Mouse (Mus musculus) lung, postnatal 36 days (tissue): ENCODE measurements around the gene Hoxa11.

Experiments used
- DNase-seq: peaks from one replicate; pipeline ENCODE4 v3.0.0; 2022; ENCODE audit warnings: mixed read lengths

The Hoxa11 gene

GRCm38 (mm10) chr6:52217895-52218642 lies 27.5 kb downstream of the Hoxa11 start:
- no peak for DNase-seq

DNA sequence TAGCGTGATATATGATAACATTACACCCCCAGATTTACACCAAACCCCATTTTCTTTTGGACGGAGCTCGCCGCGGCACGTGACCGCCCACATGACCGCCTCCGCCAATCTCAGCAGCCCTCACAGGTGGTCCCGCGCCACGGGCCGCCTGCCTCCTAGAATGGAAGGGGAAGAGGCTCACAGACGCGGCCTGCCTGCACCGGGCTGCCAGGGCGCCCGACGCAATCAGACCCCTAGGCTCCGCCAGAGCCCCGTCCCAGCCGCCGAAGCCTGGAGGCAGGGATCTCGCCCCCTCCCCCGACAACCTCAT lies 28.2 kb downstream of the Hoxa11 start:
- DNase-seq = peak; percentile 53

DNA sequence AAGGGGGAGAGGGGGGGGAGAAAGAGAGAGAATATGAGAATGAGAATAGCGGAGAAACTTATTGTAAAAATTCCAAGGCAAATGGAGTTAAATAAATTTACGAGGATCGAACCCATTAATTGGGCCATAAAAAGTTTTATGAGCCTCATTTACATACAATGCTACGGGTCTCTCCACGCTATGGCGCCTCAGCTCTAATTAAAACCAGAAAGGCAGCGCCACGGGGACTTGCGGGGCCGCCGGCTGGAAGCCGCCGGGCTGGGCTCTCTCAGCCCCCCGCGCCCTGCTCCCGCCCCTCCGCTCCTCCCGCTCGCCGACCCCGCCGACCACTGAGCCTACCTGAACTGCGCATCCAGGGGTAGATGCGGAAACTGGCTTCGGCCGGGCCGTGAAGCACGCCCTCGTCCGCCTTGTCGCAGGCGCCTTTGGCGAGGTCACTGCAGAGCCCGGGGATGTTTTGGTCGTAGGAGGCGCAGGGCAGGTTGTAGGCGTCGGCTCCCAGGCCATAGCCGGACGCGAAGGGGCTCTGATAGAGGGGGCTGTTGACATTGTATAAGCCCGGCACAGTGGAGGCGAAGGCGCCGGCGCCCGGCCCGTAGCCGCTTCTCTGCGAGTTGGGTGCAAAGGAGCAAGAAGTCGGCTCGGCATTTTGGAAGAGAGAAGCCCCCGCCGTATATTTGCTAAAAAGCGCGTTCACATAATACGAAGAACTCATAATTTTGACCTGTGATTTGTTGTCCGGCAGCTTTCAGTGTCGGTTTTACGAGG lies 28.7 kb downstream of the Hoxa11 start:
- DNase-seq = no peak

GRCm38 (mm10) chr6:52215771-52216535 lies 29.7 kb downstream of the Hoxa11 start:
- no peak for DNase-seq

DNA sequence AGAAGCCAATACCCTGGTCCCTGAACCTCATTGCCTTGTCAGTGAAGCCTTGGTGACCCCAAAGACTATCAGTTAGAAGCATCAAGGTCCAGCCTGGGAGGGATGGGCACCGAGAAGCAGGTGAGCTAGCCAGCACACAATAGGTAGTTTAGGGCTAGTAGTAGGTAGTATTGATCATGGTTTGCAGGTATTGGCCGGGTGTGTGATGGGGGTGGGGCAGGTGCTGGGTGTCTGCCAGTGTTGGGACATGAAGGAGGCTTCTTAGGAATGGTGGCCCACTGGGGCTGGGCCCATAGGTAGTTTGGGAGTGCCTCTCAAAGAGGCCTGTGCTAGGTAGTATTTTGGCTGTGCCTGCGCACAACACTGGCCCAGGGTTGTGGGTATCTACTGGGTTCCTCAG lies 30.5 kb downstream of the Hoxa11 start:
- no peak for DNase-seq

DNA sequence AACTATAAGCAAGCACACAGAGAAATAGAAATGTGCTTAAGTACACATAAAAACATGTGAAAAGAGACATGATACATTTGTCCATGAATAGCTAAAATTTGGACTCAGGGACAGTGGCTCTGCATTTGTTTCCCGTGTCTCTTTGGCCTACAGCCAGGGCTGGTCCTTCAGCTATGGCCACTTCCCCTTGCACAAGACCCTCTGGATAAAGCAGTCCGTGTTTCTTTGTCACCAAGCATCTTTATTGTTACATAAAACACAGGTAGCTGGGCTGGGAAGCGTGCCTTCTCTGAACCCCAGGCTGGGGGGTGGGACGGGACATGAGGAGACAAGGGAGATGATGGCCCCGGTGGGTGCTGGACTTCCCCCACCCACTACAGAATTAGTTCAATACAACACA lies 31.3 kb downstream of the Hoxa11 start:
- DNase-seq = no peak

DNA sequence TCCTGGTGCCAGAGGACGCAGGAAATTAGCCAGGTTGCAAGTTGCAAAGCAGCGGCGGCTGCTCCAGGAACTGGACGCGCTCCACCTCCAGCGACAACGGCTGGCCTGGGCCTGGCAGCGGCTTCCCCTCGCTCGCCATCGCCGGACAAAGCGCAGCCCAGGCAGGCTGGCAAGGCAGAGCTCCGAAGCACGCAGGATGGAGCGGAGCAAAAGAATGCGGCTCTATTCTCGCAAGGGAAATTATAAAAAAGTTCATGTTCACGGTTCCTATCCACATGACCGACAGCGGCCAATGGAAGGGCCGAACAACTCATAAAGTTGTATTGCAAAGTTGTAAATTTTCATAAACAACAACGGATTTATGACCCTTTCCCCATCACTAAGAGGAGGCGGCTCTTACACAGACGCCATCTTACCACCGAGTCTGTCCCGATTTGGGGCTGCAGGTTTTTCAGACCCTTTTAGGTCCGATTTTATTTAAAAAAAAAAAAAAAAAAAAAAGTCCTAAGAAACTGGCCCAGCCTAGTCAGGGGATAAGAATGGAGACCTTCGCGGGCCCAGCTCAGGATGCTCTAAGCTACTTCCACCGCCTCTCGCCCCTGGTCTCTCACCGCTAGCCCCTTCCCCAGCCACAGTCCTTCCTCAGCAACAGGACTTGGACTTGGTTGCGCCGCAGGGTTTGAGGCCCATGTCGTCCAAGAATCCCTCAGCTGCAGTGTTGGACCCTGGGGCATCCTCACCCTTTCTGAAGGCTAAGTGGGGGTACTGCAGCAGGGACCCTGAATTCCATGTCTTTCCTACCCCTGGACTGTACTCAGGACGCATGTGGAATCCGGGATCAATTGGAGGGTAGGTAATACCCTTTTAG lies 32.3 kb downstream of the Hoxa11 start, which contains the start of the genes Hoxa3 and Gm28308:
TSS of gene Hoxa3 (minus strand) at position 218 of the 868 bp plus-strand sequence.
TSS of gene Gm28308 (minus strand) at position 221 of the 868 bp plus-strand sequence.
- peak; percentile 33 for DNase-seq

GRCm38 (mm10) chr6:52212556-52213118 lies 33.0 kb downstream of the Hoxa11 start:
- DNase-seq = no peak

DNA sequence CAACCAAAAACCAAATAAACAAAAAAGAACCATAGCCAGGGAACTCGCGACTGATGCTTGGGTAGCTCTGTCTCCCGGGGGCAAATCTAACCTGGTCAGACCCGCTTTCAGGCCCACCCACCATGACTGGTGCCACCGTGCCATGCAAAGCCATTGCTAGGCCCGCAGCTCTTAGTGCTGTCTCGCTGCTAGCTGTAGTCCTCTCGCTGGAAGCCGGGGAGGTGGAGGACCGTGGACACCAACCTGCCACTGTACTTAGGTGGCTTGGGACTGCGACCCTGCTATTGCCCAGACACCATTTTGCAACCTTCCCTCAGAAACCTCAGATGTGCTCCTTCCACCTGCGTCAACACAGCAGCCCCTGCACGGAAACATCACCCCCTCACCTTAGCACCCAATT lies 33.6 kb downstream of the Hoxa11 start:
- DNase-seq = no peak

- DNase-seq = peak; percentile 79
Observed at GRCm38 (mm10) chr6:52211170-52211935, 34.3 kb downstream of the Hoxa11 start.

DNA sequence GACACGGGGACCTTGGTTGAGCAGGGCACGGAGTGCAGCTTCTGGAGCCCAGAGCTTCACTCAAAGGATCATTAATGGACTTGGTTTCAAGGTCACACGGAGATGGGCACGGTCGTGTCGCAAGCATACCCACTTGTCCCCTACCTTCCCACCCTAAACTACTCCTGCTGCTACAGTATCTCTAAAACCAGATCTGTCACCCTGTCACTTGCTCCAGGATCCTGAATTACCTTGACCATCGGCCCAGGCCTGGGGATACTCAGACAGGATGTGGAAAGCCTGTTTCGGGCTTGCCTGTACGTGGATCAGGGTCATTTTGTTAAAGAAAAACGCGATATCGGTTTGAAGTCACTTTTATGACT lies 35.9 kb downstream of the Hoxa11 start:
- no peak for DNase-seq

DNA sequence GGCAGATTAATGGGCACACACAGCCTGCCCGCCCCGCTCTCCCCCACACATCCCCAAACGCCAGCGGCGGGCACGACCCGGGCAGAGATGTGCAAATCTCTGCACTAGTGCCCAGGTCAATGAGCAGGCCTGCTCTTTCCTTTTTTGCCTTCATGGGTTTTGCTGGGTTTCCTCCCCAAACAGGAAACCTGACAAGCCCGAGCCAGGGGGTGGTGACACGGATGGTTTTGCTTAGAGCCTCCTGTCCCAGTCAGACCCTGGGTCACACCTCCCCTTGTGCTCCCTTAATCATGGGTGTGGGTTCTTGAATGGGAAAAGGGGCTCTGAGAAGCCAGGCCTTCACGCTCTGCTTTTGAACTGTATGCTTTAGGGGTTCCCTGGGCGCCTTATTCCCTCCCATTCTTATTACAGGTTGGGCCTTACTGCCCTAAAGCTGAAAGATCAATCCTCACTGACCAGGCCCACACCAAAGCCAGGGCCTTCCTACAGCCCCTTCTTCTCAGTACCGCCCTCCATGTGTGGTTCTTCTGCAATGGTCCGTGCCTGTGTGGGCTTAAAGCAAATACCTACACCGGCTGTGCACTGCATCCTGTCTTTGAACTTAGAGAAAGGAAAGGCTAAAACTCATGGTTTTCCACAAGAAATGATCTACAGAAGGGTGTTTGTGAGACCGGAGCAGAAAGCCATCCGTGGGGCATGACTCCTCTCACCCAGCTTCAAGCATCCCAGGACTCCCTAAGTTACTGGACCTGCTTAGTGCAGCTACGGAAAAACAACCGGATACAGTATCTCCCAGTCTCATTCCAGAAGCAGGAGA lies 36.5 kb downstream of the Hoxa11 start:
- no peak for DNase-seq

- DNase-seq = no peak
Observed at GRCm38 (mm10) chr6:52208072-52208867, 37.3 kb downstream of the Hoxa11 start, which contains the start of gene Hoxa6. Hoxa6 (minus strand) TSS chr6:52208722.

DNA sequence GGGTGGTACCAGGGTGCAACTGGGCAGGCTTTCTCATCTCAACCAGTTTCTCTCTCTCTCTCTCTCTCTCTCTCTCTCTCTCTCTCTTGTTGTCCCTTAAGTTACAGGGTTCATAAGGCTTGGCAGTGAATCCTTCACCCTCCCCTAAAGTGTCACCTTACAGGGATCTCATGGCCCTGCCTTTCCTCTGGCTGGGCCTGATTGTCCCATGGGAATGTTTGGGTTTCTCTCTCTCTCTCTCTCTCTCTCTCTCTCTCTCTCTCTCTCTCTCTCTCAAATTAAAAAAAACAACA lies 38.0 kb downstream of the Hoxa11 start:
- DNase-seq = no peak

GRCm38 (mm10) chr6:52206882-52207683 lies 38.5 kb downstream of the Hoxa11 start:
- DNase-seq = no peak

- DNase-seq = no peak
Observed at GRCm38 (mm10) chr6:52205638-52206621, 39.7 kb downstream of the Hoxa11 start.

DNA sequence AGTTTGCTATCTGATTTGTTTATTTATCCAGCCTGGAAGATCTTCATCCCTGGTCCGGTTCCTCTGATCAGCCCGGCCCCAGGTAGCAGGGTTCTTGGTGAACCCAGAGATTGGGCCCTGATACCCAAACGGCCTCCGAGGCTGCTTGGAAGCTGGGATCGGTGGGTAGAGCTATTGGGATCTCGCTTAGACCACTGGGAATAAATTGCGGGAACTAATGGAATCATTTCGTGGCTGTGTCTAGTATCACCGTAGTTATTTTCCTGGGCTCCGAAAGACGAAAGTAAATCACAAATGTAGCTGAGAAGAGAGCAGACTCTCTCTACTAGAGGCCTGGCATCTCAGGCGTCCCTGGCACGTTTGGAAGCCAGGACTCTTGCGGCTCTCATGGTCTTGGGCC lies 40.4 kb downstream of the Hoxa11 start:
- no peak for DNase-seq
